Mouse (Mus musculus) ovary, postnatal 10 days (tissue): ENCODE data around the gene Slc9a9.

Source experiments
- DNase-seq: peaks from one replicate; pipeline ENCODE4 v3.0.0; 2022; ENCODE audit warnings: low spot score

Slc9a9 gene

DNA sequence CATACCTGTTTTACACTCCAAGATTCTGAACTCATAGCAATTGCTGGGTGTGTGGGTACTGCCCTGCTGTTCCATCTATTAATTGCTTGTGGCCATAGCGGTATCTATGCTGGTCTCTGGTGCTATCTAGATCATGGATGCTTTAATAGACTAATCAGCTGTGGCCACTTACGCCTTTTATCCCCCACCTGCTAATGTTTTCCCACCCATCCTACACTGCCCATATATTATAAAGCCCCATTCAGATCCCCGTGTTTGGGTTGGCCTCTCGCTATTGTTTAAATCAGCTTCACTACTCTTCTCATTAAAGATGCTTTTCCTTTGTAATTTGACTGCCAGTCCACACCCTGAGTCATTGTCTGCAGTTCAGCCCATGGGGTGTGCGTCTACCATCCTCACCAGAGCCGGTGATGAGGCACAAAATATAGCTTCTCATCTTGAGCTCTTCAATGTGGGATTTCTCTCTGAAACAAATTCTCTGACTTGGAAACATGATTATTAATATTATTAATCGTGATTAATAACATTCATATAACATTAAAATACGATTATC lies 168.8 kb downstream of the Slc9a9 start:
- DNase-seq, result no peak

DNA sequence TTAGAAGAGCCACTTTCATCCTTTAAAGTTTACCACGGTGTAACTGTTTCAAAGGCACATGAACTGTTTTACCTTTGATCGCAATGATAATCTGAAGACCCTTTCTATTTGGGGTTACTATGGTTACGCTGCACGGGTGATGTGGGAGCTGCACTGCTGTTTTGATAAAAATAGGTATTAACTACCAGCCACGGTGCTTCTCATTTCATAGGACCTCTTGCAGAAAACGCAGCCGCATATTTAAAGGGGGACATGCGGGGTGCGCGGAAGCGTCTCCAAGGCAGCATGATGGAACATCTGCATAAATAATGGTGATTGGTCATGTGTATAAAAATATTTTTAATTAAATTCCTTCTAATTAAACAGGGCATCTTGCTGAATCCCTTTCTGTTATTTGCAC lies 169.5 kb downstream of the Slc9a9 start:
- no peak for DNase-seq

GRCm38 (mm10) chr9:94840398-94840797 lies 170.7 kb downstream of the Slc9a9 start:
- no peak for DNase-seq

- DNase-seq, result no peak
Observed at GRCm38 (mm10) chr9:94840972-94841371, 171.3 kb downstream of the Slc9a9 start.

- no peak for DNase-seq
Observed at GRCm38 (mm10) chr9:94844176-94844575, 174.5 kb downstream of the Slc9a9 start.

DNA sequence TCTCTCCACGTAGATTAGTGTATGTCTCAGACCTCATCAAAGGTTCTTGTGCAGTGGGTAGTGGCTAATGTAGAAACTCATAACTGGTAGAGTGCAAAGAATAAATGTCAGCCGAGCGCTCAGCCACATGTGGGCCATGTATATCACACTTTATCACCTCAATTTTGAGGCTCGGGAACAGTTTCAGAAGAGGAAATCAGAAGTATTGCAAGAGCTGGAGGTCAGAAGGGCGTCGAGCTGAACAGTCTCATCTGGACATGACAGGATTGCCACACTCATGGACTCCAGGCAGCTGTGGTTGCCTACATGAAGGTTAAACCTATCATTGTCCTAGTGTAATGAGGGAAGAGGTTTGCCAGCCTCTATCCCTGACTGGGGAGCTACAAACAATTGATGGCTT lies 177.9 kb downstream of the Slc9a9 start:
- DNase-seq, result no peak

- no peak for DNase-seq
Observed at GRCm38 (mm10) chr9:94851550-94851949, 181.8 kb downstream of the Slc9a9 start.

DNA sequence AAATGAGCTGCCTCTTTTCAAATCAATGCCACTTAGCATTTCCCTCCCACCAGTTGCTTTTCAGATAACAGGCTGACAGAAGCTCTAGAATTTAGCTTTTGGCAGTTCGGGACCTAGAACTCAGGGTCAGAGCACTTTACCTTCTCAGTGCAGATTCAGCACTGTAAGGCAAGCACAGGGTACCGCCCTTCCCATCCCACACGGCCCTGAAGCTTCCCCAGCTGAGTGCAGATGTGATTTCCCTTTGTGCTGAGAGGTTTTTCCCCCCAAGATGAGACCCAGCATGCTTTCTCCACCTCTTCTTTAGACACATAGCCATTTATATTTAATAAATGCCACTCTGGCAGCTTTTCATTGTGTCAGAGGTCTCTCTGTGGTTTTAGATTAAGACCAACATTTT lies 186.4 kb downstream of the Slc9a9 start:
- no peak for DNase-seq

GRCm38 (mm10) chr9:94868557-94868956 lies 198.8 kb downstream of the Slc9a9 start:
- DNase-seq, result no peak

DNA sequence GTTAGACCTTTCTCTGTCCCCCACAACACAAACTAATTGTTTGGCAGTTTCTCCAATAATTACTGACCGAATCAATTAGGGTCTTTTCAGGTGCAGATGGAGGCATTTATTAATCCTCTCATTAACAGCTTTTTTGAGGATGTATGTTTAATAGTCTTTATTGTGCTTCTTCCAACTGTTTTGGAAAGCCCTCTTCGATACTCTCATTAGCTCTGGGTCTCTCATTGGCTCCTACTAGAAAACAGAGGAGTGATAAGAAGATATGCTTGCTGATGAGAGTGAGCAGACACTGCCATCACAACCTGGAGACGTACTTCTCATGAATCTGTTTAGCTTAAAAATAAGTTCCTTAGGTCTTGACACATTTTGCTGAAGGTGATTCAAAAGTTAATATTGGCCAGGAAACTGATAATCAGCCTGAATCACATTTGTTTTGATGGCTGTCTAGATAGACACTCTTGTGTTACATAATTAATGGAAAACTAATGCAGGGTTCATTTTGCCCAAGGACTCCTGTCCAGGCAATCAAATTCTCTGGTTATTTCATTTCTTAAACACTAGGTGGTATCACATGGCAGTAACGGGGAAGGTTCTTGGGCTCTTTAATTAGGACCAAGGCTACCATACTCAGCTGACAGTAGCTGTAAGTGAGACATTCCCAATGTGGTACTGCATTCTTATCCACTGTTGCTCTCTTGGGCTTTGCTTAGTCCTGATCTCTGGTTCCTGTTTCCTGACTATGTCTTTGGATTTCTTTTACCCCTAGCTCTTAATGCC lies 199.5 kb downstream of the Slc9a9 start:
- DNase-seq, result no peak

DNA sequence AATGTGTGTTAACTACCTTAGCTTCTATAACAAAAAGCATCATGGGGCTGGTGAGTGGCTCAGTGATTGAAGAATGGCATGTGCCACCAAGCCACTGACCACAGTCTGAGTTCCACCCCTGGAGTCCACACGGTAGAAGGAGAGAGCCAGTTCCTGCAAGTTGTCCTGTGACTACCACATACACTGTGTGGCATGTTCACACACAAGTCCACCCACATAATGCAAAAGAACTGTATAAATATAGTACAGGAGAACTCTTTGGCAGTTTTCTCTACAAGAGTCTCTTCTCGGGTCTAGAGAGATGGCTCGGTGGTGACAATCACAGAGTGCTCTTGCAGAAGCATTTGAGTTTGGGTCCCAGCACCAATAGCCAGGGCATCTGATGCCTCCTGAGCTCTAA lies 212.8 kb downstream of the Slc9a9 start:
- no peak for DNase-seq

DNA sequence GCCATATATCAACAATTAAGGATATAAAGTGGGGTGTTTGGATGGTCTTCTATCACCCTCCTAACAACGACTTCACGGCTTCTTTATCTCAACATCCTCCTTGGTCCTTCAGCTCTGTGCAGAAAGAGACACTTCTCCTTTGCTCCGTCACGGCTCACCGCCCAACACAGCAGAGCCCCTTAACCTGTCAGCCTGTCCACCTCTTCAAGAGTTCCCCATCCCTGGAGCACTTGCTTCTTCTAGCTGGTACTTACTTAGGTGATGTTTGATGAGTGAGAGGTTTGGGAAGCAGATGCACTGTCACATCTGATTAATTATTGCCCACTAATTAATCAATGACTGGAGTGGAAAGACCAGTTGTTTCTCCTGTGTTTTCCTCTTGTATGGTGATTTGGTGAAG lies 213.7 kb downstream of the Slc9a9 start:
- no peak for DNase-seq

GRCm38 (mm10) chr9:94885151-94885550 lies 215.4 kb downstream of the Slc9a9 start:
- DNase-seq, result no peak

- DNase-seq, result no peak
Observed at GRCm38 (mm10) chr9:94889647-94890046, 219.9 kb downstream of the Slc9a9 start.

- DNase-seq, result no peak
Observed at GRCm38 (mm10) chr9:94895882-94896281, 226.2 kb downstream of the Slc9a9 start.

DNA sequence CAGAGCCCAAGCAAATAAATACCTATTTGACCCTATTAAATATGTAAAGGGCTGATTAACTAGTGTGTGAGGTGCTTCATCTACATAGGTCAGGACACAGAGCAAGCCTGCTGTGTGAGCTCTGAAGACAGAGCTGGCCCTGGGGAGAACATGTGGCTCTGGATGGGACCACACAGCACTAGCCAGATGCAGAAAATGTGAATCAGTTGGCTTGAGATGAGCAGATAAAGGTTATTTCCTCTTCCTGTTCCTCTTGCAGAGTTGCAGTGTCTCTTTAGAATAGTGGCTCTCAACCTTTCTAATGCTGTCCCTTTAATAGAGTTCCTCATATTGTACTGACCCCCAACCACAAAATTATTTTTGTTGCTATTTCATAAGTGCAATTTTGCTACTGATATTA lies 234.5 kb downstream of the Slc9a9 start:
- DNase-seq, result no peak

- no peak for DNase-seq
Observed at GRCm38 (mm10) chr9:94907020-94907610, 237.4 kb downstream of the Slc9a9 start.

DNA sequence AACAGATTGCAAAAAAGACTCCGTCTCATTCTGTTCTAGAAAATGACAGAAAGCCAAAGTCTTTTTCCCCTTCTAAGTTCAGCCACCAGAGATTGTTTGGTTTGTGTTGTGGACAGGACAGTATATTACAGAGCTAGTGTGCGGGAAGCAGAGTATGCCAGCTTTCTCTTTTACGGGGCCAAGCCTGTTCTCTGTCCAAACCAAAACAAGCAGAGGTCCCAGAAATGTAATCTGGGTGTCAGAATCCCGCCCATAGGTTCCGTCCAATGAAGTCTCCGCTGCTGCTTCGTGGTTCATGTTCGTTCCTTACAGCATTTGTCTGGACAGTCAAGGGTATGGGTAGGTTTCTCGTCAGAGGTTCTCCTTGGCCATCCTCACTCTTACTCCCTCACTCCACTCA lies 242.4 kb downstream of the Slc9a9 start:
- DNase-seq, result no peak

- no peak for DNase-seq
Observed at GRCm38 (mm10) chr9:94922062-94922461, 252.4 kb downstream of the Slc9a9 start.

DNA sequence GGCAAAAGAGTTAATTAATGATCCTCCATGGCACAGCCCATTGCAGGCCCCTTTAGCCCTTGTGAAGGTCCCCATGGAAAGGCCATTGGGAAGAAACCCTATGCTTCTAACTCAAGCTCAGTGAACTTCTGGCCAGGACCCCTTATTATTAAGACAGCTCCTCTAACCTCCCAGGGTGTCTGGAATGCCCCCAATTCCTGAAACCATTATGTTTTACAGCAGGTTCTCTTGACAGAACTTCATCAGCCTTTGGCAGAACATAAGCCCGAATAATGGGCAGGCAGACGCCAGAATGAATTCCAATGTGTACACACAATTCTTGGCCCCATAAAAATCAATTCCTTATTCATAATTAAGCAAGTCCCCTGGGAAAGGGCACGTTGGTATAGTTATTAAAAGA lies 256.1 kb downstream of the Slc9a9 start:
- no peak for DNase-seq

- no peak for DNase-seq
Observed at GRCm38 (mm10) chr9:94927101-94927500, 257.4 kb downstream of the Slc9a9 start.

DNA sequence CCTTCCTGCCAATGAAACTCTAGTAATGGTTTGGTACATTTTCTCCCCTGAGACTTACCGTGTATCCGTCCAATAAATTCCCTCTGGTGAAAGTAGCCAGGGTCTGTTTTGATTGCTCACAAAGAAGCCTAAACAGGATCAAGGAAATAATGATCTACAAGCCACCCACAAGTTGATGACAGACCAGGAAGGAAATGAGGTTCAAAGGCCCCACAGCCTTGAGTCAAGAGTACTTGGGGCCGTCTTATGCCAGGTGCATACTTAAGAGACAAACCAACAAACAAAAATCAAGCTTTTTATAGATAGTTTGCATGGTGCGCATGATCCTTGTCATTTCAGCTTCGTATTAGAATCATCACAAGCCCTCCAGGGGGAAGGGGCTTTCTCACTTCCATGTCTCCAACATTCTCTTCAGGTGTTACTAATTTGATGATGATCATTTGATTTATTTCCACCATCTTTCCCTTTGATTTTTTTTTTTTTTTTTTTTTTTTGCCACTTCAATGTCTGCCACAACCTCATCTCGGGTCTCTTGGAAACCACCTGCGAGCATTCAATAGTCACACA lies 275.9 kb downstream of the Slc9a9 start:
- DNase-seq, result no peak

GRCm38 (mm10) chr9:94947246-94947645 lies 277.5 kb downstream of the Slc9a9 start:
- DNase-seq, result no peak
